Mouse (Mus musculus) left cerebral cortex, postnatal 25 days (tissue): ENCODE measurements around the gene Fndc1. TPM values are rescaled to one million over a fixed set of nuclear protein-coding genes. Genes with fewer than 3 reads are reported as not detected.

Experiments
- DNase-seq, 2 experiments: peaks; one replicate each; pipeline ENCODE4 v3.0.0; 2022; ENCODE audit warnings: low spot score in 2 of 2, mixed read lengths in 1 of 2
- intact Hi-C: fragments of 180-260 bp; cut with DNase I; formaldehyde crosslinking; loops from one replicate; pipeline ENCODE4 v1.15.1; 2025
- microRNA-seq, 2 experiments: library from miRNA; unstranded; fragments of <30 nt; microRNA quantifications; one replicate each; pipeline ENCODE4 v1.2.0; 2022
- total RNA-seq, 2 experiments: library from RNA; stranded (reverse); gene quantifications; 2 replicates each; pipeline ENCODE4 v1.2.3; 2021

Fndc1 gene
- total RNA-seq, 2 experiments from 2014 or later, result 5.9 to 7.0 TPM

DNA sequence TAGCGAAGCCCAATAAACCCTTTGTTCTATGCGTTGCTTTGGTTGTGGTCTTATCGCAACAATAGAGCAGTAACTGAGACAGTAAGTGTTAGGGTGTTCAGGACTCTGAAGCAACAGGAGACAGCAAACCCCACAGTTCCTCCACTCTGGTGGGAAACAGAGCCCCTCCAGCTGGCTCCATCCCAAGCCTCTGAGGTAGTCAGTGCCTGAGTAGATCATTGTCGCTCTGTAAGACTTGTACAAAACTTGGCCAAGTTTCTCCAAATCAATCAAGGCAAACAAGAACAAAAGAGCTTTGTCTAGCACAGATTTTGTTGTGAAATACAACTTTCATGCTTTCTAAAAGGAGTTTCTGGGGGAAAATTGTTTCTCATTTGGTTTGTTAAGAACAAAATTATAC is 104.1 kb downstream of the Fndc1 start:
- intact Hi-C loops, result no loop called here
- no peak for DNase-seq

DNA sequence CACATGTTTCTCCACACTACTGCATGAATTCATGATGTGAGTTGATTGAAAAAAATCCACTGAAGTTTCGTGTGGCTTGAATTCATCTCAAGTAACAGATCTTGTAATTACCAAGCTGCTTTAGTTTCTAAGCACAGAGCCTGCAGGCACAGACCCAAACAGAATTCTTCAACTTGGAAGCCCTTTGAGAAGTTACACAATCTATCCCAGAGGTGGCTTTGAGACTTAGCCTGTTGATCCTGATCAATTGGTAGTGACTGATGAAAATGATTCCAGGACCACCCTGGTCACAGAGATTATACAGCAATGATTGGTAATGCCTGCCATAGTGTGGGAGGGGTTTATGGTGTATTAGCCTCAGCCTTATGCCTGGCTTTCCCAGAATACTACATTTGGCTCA is 108.2 kb downstream of the Fndc1 start:
- intact Hi-C loops, result no loop called here
- peak in 1 of 2 experiments; percentile 2 for DNase-seq

DNA sequence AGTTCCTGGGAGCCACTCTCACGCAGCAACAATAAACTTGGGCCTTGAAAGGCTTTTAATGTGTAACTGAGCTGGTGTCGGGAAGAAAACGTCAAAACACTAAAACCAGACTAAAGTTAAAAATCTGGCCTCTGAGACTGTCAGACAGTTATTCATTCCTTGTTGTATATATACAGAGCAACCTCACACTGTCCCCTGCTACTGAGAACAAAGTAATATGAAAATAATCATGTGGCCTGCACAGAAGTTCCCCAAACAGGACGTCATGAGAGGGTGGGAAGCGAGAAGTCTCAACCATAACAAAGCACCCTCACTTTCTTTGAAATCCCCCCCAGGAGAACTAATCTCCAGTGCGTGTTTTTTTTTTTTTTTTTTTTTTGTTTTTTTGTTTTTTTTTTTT is 109.2 kb downstream of the Fndc1 start:
- no peak for DNase-seq
- intact Hi-C loops, result no loop called here

DNA sequence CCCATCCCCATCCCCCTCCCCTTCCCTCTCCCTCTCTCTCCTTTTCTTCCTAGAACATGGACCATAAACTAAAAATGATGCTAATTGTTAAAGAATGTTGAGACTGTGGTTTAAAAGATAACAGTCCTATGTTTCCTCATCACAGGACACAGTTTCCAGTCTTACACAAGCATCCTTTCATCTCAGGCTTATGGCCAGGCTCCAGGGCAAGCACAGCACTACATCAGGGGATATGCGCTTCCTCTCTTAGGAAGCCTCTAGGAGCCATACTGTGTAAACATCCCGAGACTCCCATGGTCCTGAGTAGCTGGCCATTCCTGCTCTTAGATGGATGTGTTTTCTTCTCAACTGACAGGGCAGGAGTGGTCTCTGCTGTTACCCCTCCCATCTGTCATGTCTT is 114.1 kb downstream of the Fndc1 start:
- DNase-seq, result no peak
- intact Hi-C loops, result no loop called here

DNA sequence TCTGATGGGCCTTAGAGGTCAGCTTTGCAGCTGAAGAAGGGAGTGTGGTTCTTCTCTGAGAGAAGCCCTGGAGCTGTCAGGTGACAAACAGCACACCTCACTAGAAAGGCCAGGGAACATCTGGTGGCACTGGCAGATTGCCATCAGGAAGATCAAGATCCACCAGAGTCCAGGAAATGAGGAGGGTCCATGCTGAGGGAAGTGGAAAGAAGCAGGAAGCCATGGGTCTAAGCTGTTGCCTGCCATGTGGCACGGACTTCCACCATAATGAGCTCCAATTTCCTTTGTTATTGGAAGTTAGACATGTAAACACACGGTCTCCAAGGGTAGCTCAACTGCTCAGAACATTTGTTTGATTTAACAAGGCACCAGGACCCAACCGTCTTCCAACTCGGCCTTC is 120.0 kb downstream of the Fndc1 start:
- intact Hi-C loops, result no loop called here
- DNase-seq, result no peak

DNA sequence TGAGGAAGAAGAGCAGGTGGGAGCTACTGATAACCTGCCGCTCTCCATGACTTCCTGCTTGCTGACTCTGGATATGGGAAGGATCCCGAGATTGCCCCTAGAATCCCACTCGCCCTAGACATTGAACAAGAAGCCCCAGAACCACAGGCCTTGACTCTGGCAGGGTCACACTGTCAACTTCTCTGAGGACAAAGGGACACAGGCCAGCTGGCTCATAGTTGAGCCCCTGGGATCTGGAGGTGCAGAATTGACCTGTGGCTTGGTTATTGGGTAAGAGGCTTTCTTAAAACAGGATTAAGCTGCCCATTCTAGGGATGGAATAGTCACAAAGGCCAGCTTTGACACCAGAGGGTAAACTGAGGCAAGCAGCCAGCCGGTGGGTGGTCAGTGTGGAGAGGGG is 136.8 kb downstream of the Fndc1 start:
- intact Hi-C loops, result no loop called here
- DNase-seq, result no peak

Small RNAs within 50 kb of the gene (microRNA-seq; reads per million reads assigned to microRNA genes)
- gene Gm25872, result 0 reads per million in 2 experiments

Other genes with a start within 250 kb of the Fndc1 start
- 1 to 10 TPM; 4.9 to 5.8 TPM for gene Tagap, start 98.7 kb upstream of the Fndc1 start, total RNA-seq
- gene Rsph3a, start 118.3 kb upstream of the Fndc1 start, total RNA-seq, result 10 to 100 TPM; 28.1 to 28.4 TPM